Mouse (Mus musculus) liver, embryonic 16.5 days (tissue): Measurements from ENCODE around the gene Ubxn10. TPM values are rescaled to one million over a fixed set of nuclear protein-coding genes. Genes with fewer than 3 reads are reported as not detected.

Experiments
- ATAC-seq: fragments of 200-750 bp; cut with Nextera tagmentation; 2 replicates; pipeline ENCODE4 v1.8.0; 2017; ENCODE audit warnings: low read depth, mild to moderate bottlenecking, moderate number of reproducible peaks, moderate library complexity
- H3K27ac ChIP-seq: fragments of 300-500 bp; sonication (generic); 2 replicates; pipeline ENCODE4 v1.5.1; 2014; ENCODE audit warnings: mild to moderate bottlenecking, low read length
- H3K27me3 ChIP-seq: fragments of 300-500 bp; sonication (generic); 2 replicates; pipeline ENCODE4 v1.6.1; 2014; ENCODE audit warnings: low read depth, low read length, mixed read lengths; ENCODE audit not compliant: control insufficient read depth, insufficient read depth
- H3K36me3 ChIP-seq: fragments of 300-500 bp; sonication (generic); 2 replicates; pipeline ENCODE4 v1.6.1; 2014; ENCODE audit warnings: mild to moderate bottlenecking; ENCODE audit not compliant: control insufficient read depth, insufficient read depth
- H3K4me1 ChIP-seq: fragments of 300-500 bp; sonication (generic); 2 replicates; pipeline ENCODE4 v1.6.1; 2014; ENCODE audit warnings: low read depth, low read length, mixed read lengths; ENCODE audit not compliant: control insufficient read depth
- H3K4me2 ChIP-seq: fragments of 300-500 bp; sonication (generic); 2 replicates; pipeline ENCODE4 v1.6.1; 2014; ENCODE audit warnings: low read depth, low read length, mixed read lengths
- H3K4me3 ChIP-seq: fragments of 300-500 bp; sonication (generic); 2 replicates; pipeline ENCODE4 v1.5.1; 2014; ENCODE audit warnings: low read depth, mild to moderate bottlenecking, low read length
- H3K9ac ChIP-seq: fragments of 300-500 bp; sonication (generic); 2 replicates; pipeline ENCODE4 v1.6.1; 2014; ENCODE audit warnings: low read depth, low read length
- H3K9me3 ChIP-seq: fragments of 300-500 bp; sonication (generic); replicated peaks from 2 replicates; pipeline ENCODE4 v1.6.1; 2016; ENCODE audit warnings: low read length; ENCODE audit not compliant: control insufficient read depth
- WGBS: fragments of 180-500 bp; shearing (Covaris S2); extraction: QIAGEN DNeasy Blood & Tissue Kit; methylation state at CpG from one replicate; pipeline ENCODE4 v1.1.7; 2014; ENCODE audit not compliant: insufficient replicate concordance; 5-methylcytosine and 5-hydroxymethylcytosine counted together
- polyA plus RNA-seq: library from polyadenylated mRNA; unstranded; fragments of >200 nt; fragmentation: Nextera tagmentation; extraction: Ambion mirVana; gene quantifications from 2 replicates; pipeline ENCODE4 v1.2.1, GENCODE M21; 2015

The Ubxn10 gene
- polyA plus RNA-seq, 1 experiment from 2014 or later = 0.11 TPM

DNA sequence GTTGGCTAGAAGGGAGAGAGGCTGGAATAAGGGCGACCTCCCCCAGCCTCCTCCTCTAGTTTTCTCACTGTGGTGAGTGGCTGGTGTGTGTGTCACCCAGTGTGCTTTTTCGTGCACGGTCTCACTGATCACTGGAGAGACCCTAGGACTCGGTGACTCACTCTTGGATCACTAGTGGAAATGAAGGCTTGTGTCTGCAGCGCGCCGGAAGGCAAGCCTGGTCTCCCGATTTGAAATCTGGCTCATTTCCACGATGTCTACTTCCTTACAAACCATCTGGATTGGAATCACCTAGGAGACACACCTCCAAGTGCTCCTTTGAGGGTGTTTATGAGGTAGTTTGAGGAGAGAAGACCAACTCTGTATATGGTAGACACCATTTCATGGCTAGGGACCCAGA, 9.9 kb upstream of the Ubxn10 start:
- Histone ChIP-seq H3K27me3 (no peaks in the 10 kb centered on the region), H3K4me1 (no peaks in the 10 kb centered on the region), H3K4me2 (no peak overlapping the region), H3K27ac (no peak overlapping the region), H3K9ac (no peak overlapping the region), H3K4me3 (no peak overlapping the region), H3K9me3 (no peaks in the 10 kb centered on the region), H3K36me3 (no peaks in the 10 kb centered on the region)
- no peak for ATAC-seq
- WGBS = 68% methylated on average over 9 of the region's 9 CpGs

DNA sequence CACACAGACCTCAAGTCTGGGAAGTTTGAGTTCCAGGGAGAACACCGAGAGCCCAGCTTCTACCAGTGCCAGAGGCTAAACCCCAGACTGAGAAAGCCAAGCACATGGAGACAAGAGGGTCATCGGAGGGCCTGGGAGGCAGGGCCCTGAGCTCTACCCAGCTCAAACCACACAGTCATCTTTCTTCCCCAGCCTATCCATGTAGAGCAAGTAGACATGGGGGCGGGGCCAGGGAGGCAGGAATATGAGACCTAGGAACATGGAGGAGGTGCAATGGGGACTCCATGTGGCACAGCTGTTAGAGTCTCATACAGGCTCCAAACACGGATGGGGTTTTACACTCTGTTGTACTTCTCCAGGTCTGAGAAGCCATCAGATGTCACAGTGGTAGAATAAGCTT, 8.9 kb upstream of the Ubxn10 start:
- Histone ChIP-seq H3K4me2 (no peak overlapping the region), H3K36me3 (no peaks in the 10 kb centered on the region), H3K4me3 (no peak overlapping the region), H3K9me3 (no peaks in the 10 kb centered on the region), H3K9ac (no peak overlapping the region), H3K27ac (no peak overlapping the region), H3K4me1 (no peaks in the 10 kb centered on the region), H3K27me3 (no peaks in the 10 kb centered on the region)
- ATAC-seq = no peak
- 48% methylated on average over 4 of the region's 4 CpGs for WGBS

DNA sequence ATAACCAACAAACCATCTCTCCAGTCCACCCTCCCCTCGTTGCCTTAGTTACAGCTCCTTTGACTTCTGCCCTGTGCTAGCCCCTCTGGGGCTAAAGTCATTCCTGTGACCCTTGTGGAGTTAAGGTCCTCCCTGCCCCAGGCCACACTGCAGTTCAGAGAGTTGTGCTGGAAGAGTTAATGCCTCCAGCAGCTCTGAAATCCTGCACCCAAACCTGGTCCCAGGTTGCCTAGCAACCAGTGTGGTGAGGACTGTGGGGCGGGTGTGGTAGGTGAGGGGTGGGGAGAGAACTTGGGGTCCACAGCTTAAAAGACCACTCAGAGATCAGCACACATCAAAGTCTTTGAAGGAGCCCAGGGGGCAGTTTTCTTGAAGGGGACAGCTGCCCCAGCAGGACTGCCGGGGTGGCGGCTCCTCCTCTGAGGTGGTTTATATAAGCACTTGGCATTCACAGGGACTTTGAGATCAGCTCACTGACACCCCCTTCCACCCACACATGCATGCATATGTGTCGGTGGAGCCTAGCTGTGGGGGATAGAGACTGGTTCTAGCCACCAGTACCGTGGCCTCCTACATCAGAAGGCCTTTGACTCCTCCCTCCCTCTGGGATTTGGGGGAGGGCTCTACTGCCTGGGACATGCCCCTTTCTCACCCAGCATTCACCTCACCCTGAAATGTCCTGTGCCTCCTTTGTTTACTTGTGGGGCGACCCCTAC, 2.3 kb upstream of the Ubxn10 start:
- no peak overlapping the region for H3K4me2 ChIP-seq
- H3K4me3 ChIP-seq = no peak overlapping the region
- H3K36me3 ChIP-seq = no peaks in the 10 kb centered on the region
- 20% methylated on average over 7 of the region's 7 CpGs for WGBS
- H3K4me1 ChIP-seq = no peaks in the 10 kb centered on the region
- ATAC-seq = no peak
- H3K27ac ChIP-seq = no peak overlapping the region
- H3K27me3 ChIP-seq = no peaks in the 10 kb centered on the region
- no peak overlapping the region for H3K9ac ChIP-seq
- H3K9me3 ChIP-seq = no peaks in the 10 kb centered on the region

DNA sequence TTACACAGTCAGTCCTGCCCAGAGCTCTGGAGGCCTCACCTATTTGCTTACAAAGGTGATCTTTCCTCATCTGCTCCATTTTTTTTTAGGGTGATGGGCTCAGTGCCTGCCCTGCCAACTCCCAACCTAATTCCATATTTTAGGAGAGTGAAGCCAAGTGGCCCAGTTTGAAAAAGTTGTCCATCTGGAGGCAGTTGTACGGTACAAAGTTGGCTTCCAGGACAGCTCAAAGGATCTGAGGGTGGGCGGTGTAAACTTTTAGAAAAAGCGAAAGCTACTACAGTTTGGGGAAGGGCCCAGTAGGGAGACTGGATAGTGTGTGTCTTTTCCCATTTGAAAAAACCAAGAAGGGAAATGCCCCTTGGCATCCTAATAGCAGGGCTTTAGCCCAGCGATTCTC, 2.1 kb downstream of the Ubxn10 start:
- Histone ChIP-seq H3K27ac (no peak overlapping the region), H3K4me3 (no peak overlapping the region), H3K4me2 (no peak overlapping the region), H3K27me3 (no peaks in the 10 kb centered on the region), H3K4me1 (no peaks in the 10 kb centered on the region), H3K36me3 (no peaks in the 10 kb centered on the region), H3K9me3 (no peaks in the 10 kb centered on the region), H3K9ac (no peak overlapping the region)
- no peak for ATAC-seq
- WGBS = 75% methylated on average over 4 of the region's 4 CpGs

DNA sequence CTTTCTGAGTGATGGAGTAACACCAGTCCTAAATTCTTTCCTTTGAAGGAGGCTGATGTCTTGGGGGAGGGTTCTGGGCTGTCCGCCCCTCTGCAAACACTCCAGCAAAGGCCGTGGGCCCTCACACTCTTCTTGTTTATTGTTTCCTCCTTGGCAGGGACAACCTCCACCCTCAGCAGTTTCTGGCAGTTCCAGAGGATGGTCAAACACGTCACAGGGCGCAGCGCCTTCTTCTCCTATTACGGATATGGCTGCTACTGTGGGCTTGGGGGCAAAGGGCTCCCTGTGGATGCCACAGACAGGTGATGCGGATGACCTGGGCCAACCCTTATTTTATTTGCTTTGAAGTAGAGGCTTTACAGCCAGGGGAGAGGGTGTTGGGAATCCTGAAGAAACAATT, 2.9 kb downstream of the Ubxn10 start:
- Histone ChIP-seq H3K9ac (no peak overlapping the region), H3K27me3 (no peaks in the 10 kb centered on the region), H3K9me3 (no peaks in the 10 kb centered on the region), H3K4me3 (no peak overlapping the region), H3K36me3 (no peaks in the 10 kb centered on the region), H3K4me2 (no peak overlapping the region), H3K27ac (no peak overlapping the region), H3K4me1 (no peaks in the 10 kb centered on the region)
- 51% methylated on average over 7 of the region's 7 CpGs for WGBS
- no peak for ATAC-seq

DNA sequence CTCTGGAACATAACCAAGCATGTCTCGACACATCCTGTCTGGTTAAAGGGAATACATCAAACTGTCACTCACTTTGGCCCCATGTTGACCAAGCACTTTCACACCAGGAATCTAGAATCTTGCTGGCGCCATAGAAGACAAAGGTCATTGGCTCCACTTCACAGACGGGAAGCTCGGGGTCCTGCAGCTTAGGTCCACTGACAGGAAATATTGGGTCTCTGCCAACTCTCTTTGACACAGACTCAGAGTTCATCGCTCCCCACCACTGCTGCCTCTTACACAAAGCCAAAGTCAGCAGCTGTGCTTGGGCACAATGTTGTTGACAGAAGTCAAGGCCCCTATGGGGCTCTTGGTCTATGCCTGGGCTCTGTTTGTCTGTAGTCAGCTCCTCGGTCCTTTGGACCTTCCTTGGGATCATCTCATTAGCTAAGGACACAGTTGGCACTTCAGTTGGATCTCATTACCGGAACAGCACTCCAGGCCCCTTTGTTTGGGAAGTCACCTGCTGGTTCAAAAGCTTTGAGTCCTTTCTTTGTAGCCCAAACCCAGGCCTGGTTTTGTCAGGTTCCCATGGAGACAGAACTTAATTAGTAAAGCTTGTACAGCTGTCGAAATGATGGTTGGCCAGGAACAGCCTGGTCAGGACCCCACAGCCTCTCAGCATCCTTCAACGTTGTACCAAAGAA, 7.8 kb downstream of the Ubxn10 start:
- Histone ChIP-seq H3K4me1 (no peaks in the 10 kb centered on the region; the same call in 1 of the 2 replicates), H3K36me3 (no peaks in the 10 kb centered on the region), H3K9me3 (no peaks in the 10 kb centered on the region), H3K27ac (no peak overlapping the region), H3K27me3 (peaks cover 3% of the 10 kb centered on the region), H3K9ac (no peak overlapping the region), H3K4me2 (no peak overlapping the region), H3K4me3 (no peak overlapping the region)
- 36% methylated on average over 9 of the region's 9 CpGs for WGBS
- ATAC-seq = peak; percentile 32; the same call in 1 of the 2 replicates

DNA sequence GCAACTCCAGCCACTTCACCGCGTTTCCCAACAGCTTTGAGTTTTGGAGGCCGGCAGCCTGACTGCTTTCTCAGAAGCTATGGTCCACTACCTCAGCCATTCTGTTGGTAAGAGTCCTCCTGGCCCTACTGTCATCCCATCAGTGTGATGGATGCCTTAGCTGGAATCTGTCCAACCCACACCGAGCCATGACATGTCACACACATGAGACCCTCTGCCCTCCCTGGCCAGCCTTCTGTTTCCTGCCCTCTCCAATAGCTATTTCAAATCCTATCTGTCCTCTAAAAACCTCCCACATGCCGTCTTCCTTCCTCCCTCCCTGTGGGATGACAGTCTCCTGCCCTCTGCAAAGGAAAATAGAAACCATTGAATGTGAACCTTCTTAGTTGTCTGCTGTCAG, 11.2 kb downstream of the Ubxn10 start:
- no peak overlapping the region for H3K27ac ChIP-seq
- WGBS = 43% methylated on average over 5 of the region's 5 CpGs
- 0 out of 2 replicates have a peak, but pooled peaks have one; percentile 35 for ATAC-seq

DNA sequence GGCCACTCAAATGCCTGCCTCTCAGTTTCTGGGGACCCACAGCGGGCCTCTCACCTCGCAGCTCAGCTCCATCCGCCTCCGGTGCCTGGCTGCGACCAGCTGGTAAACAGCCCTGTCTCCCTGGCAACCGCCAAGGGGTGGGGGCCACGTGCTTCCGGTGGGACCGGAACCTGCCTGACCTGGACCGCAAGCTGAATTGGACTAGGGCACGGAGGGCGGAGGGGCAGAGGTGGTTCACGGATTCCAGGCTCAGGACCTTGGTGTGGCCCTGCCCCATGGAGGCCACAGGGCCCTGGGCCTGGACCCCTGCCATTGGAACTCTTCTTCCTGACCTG, 11.9 kb downstream of the Ubxn10 start:
- peak; percentile 48 for ATAC-seq
- Histone ChIP-seq H3K9me3 (no peaks in the 10 kb centered on the region), H3K27ac (no peak overlapping the region), H3K4me2 (no peak overlapping the region), H3K4me3 (no peak overlapping the region), H3K9ac (no peak overlapping the region), H3K27me3 (peaks cover 3% of the 10 kb centered on the region), H3K36me3 (no peaks in the 10 kb centered on the region), H3K4me1 (no peaks in the 10 kb centered on the region; the same call in 1 of the 2 replicates)
- 4% methylated on average over 13 of the region's 13 CpGs for WGBS

More for the DNA sequence above, 11.2 kb downstream of the Ubxn10 start:
- H3K36me3 ChIP-seq = no peaks in the 10 kb centered on the region
- no peaks in the 10 kb centered on the region; the same call in 1 of the 2 replicates for H3K4me1 ChIP-seq
- H3K9ac ChIP-seq = no peak overlapping the region
- H3K4me2 ChIP-seq = no peak overlapping the region
- H3K4me3 ChIP-seq = no peak overlapping the region
- H3K9me3 ChIP-seq = no peaks in the 10 kb centered on the region
- peaks cover 3% of the 10 kb centered on the region for H3K27me3 ChIP-seq

DNA sequence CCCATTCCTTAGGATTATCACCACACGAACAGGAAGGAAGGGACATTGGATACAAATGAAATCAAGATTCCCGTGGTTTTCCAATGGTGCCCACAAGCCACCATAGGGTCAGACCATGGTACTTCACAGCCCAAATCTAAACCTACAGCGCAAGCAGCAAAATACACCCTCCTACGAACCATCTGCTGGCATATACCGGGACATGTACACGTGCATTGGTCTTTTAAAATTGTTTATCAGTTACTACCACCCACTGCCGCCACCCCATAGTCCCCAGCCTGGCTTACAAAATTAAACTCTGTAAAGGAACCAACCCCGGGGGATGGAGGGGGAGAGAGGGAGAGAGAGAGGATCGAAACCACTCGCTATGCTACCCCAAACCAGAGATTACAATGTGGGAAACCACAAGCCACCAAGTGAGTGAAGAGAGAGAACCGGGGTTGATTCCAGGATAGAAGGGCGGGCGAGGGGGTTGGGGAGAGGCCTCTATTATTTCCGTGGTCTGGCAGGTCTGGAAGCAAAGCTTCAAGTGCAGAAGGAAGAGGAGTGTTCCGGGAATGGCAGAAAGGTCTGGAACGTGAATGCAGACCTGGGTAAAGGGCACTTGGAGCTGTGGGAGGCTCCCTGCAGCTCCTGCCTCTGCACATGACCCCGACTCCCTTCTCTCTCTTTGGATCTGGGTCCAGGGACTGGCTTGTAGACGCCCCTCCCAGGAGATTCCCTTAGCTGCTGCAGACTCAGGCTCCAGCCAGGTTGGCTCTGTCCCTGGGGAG, 12.4 kb downstream of the Ubxn10 start, which contains the start of gene Pla2g2c:
Gene Pla2g2c, plus strand, starts transcription at position 439 of the 773 bp plus-strand sequence.
- no peak for ATAC-seq
- H3K9ac ChIP-seq = no peak within 1 kb of the TSS
- peaks cover 3% of the 10 kb centered on the region for H3K27me3 ChIP-seq
- no peaks in the 10 kb centered on the region; the same call in 1 of the 2 replicates for H3K4me1 ChIP-seq
- H3K4me3 ChIP-seq = no peak within 1 kb of the TSS
- H3K4me2 ChIP-seq = no peak within 1 kb of the TSS
- no peaks in the 10 kb centered on the region for H3K9me3 ChIP-seq
- H3K27ac ChIP-seq = no peak within 1 kb of the TSS
- WGBS = 17% methylated on average over 18 of the region's 18 CpGs
- no peaks in the 10 kb centered on the region for H3K36me3 ChIP-seq
